Mouse (Mus musculus) megakaryocyte, adult 5-6 weeks (primary cell): ENCODE measurements around the gene Strn. TPM values are rescaled to one million over a fixed set of nuclear protein-coding genes. Genes with fewer than 3 reads are reported as not detected.

Experiments
- ATAC-seq: 2 replicates; pipeline ENCODE4 v1.8.0; 2016; ENCODE audit warnings: mild to moderate bottlenecking, inconsistent platforms; ENCODE audit not compliant: poor library complexity, severe bottlenecking
- total RNA-seq, 2 experiments: library from RNA; stranded (forward) in 1 of 2; stranded (reverse) in 1 of 2; fragments of 153-499, 151-499 nt in 1 of 2; fragments of 221-1000, 200-1000 nt in 1 of 2; gene quantifications; 2 replicates each; pipeline versions ENCODE4 v1.2.3 to v1.2.4; 2015 to 2017

Strn gene
- total RNA-seq, 2 experiments from 2014 or later = 33.7 to 45.5 TPM

GRCm38 (mm10) chr17:78620740-78621139 lies 116.3 kb downstream of the Strn start:
- no peak for ATAC-seq

GRCm38 (mm10) chr17:78619981-78620380 lies 117.0 kb downstream of the Strn start:
- ATAC-seq = no peak

- ATAC-seq = no peak
Measured at GRCm38 (mm10) chr17:78618164-78618693, 118.8 kb downstream of the Strn start.

- ATAC-seq = no peak
Measured at GRCm38 (mm10) chr17:78615096-78615495, 121.9 kb downstream of the Strn start.

- no peak for ATAC-seq
Measured at GRCm38 (mm10) chr17:78614481-78614880, 122.5 kb downstream of the Strn start.

GRCm38 (mm10) chr17:78611117-78611516 lies 125.9 kb downstream of the Strn start:
- no peak for ATAC-seq

GRCm38 (mm10) chr17:78609191-78609855 lies 127.7 kb downstream of the Strn start:
- ATAC-seq = no peak

GRCm38 (mm10) chr17:78608716-78609115 lies 128.3 kb downstream of the Strn start:
- ATAC-seq = no peak

- no peak for ATAC-seq
Measured at GRCm38 (mm10) chr17:78608135-78608670, 128.8 kb downstream of the Strn start.

GRCm38 (mm10) chr17:78604431-78604830 lies 132.6 kb downstream of the Strn start:
- ATAC-seq = peak; percentile 87

GRCm38 (mm10) chr17:78603872-78604271 lies 133.1 kb downstream of the Strn start:
- ATAC-seq = peak; percentile 85

- ATAC-seq = no peak
Measured at GRCm38 (mm10) chr17:78602316-78602715, 134.7 kb downstream of the Strn start.

- ATAC-seq = no peak
Measured at GRCm38 (mm10) chr17:78601601-78602000, 135.4 kb downstream of the Strn start.

- ATAC-seq = no peak
Measured at GRCm38 (mm10) chr17:78601042-78601441, 136.0 kb downstream of the Strn start.

Other genes starting within 250 kb of the Strn start
- gene Vit, start 229.1 kb downstream of the Strn start, total RNA-seq (2015) = not detected in 2 replicates
- gene Vit, start 229.1 kb downstream of the Strn start, total RNA-seq (2017) = not detected in 2 replicates
- 25.1 and 27.1 TPM in 2 replicates for gene Heatr5b, start 98.2 kb upstream of the Strn start, total RNA-seq (2015)
- 21.1 and 24.6 TPM in 2 replicates for gene Heatr5b, start 98.2 kb upstream of the Strn start, total RNA-seq (2017)
- 18.4 and 31.5 TPM in 2 replicates for gene Gpatch11, start 98.4 kb upstream of the Strn start, total RNA-seq (2015)
- gene Gpatch11, start 98.4 kb upstream of the Strn start, total RNA-seq (2017) = 42.8 and 64.4 TPM in 2 replicates
- gene Eif2ak2, start 145.4 kb upstream of the Strn start, total RNA-seq (2015) = 22.9 and 27.2 TPM in 2 replicates
- 48.4 and 58.0 TPM in 2 replicates for gene Eif2ak2, start 145.4 kb upstream of the Strn start, total RNA-seq (2017)
- gene Sult6b1, start 169.8 kb upstream of the Strn start, total RNA-seq (2015) = not detected in 2 replicates
- gene Sult6b1, start 169.8 kb upstream of the Strn start, total RNA-seq (2017) = 1.4 TPM in 1 of 2 replicates, not detected in the other
- gene Cebpzos, start 179.3 kb upstream of the Strn start, total RNA-seq (2015) = 28.2 and 36.8 TPM in 2 replicates
- gene Cebpzos, start 179.3 kb upstream of the Strn start, total RNA-seq (2017) = 36.5 and 56.0 TPM in 2 replicates
- gene Cebpz, start 199.9 kb upstream of the Strn start, total RNA-seq (2015) = 32.9 and 40.2 TPM in 2 replicates
- gene Cebpz, start 199.9 kb upstream of the Strn start, total RNA-seq (2017) = 101 and 115 TPM in 2 replicates
- 61.6 and 64.7 TPM in 2 replicates for gene Ndufaf7, start 199.9 kb upstream of the Strn start, total RNA-seq (2015)
- 40.6 and 54.7 TPM in 2 replicates for gene Ndufaf7, start 199.9 kb upstream of the Strn start, total RNA-seq (2017)